Mouse (Mus musculus): ENCODE data around the gene Got1. TPM values are rescaled to one million over a fixed set of nuclear protein-coding genes. Genes with fewer than 3 reads are reported as not detected.

Got1 gene
- polyA plus RNA-seq, 1 experiment from 2014 or later, result 60.2 TPM

DNA sequence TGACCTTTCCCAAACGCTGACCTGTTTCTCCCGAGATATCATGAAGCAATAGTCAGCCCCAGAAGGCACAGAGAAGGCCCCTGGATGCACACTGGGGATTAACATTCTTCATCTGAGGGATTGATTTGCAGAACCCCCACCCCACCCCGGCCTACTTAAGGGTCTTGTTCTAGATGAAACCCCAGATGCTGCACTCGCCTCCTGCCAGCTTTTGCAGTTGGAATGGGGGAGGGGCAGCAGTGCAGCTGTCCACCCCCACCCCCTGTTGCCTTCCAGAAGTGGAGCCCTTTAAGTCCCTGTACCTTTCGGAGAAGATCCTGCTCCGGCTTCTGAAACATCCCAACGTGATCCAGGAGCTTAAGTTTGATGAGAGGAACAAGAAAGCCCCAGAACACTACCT lies 55.1 kb downstream of the Got1 start:
- 52% methylated on average over 7 of the region's 7 CpGs for WGBS
- Histone ChIP-seq H3K27me3 (ENCODE audit: low read depth, poor library complexity, severe bottlenecking) (no peaks in the 10 kb centered on the region), H3K4me3 (no peak overlapping the region), H3K9me3 (replicated peaks) (no peaks in the 10 kb centered on the region), H3K36me3 (no peaks in the 10 kb centered on the region), H3K27ac (replicated peaks) (no peak overlapping the region), H3K4me1 (peaks cover 7% of the 10 kb centered on the region)
- no peak for DNase-seq (ENCODE audit: low spot score)

DNA sequence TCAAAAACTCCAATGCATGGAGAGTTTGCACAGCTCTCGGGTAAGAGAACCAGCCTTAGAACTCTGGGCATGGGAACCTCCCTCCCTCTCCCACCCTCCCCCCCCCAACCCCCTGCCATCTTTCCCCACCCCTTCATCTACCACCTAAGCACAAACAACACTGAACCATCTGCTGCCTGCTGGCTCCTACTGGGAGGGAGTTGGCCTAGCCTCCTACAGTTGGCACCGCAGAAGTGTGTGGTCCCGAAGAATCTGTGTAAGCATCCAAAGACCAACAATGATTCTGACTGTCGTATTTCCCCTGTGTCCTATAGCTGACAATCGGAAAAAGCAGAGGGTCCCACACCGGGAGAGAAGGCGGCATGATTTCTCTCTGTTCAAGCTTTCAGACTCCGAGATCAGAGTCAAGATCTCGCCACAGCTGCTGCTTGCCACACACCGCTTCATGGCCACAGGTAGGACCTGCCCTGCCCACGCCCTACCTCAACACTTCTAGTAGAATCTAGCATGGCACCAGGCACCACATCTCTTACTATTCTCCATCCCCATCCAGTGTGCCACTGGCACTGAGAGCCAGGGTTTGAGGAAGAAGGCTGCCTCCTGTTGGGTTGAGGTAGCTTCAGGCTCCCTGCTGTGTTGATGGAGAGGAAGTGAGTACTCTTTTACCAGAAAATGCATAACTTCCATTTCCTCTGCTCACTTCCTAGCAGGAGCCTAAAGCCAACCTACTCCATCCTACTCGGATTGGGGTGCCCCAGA lies 56.3 kb downstream of the Got1 start:
- 83% methylated on average over 12 of the region's 12 CpGs for WGBS
- no peaks in the 10 kb centered on the region for H3K36me3 ChIP-seq
- DNase-seq (ENCODE audit: low spot score), result no peak
- H3K4me3 ChIP-seq, result no peak overlapping the region
- no peaks in the 10 kb centered on the region for H3K27me3 ChIP-seq (ENCODE audit: low read depth, poor library complexity, severe bottlenecking)
- H3K4me1 ChIP-seq, result peaks cover 7% of the 10 kb centered on the region
- H3K9me3 ChIP-seq (replicated peaks), result no peaks in the 10 kb centered on the region
- no peak overlapping the region for H3K27ac ChIP-seq (replicated peaks)

DNA sequence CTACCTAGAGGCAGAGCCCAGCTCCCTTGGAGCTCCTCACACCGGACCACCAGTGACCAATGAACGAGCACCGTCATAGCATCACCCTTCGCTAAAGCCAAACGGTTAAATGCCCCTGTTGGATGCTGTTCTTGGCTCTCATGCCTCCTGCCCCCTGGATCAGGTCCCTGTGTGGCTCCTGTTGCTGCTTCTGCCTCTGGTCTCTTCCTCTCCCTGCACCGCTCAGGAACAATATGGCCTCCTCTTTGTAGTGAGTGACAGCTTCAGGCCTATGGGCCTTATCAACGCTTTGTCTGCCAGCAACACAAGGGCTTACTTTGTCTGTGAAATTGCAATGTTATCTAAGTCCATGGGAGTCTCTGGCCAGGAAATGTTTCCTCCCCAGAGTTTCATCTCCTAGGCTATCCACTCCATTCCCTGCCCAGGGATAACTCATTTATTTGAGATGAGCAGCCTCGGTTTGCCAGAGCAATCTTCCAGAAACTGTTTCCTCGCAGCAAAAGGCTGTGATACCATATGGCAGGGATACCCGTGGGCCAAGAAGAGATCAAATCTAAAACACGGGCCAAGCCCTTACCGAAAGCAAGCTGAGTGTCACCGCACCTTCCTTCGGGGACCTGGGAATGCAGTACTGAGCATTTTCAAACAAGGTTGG lies 58.7 kb downstream of the Got1 start:
- no peak for DNase-seq (ENCODE audit: low spot score)
- Histone ChIP-seq H3K36me3 (no peaks in the 10 kb centered on the region), H3K4me3 (no peak overlapping the region), H3K4me1 (peaks cover 7% of the 10 kb centered on the region), H3K27ac (replicated peaks) (no peak overlapping the region), H3K27me3 (ENCODE audit: low read depth, poor library complexity, severe bottlenecking) (no peaks in the 10 kb centered on the region), H3K9me3 (replicated peaks) (no peaks in the 10 kb centered on the region)
- WGBS, result 90% methylated on average over 14 of the region's 14 CpGs

DNA sequence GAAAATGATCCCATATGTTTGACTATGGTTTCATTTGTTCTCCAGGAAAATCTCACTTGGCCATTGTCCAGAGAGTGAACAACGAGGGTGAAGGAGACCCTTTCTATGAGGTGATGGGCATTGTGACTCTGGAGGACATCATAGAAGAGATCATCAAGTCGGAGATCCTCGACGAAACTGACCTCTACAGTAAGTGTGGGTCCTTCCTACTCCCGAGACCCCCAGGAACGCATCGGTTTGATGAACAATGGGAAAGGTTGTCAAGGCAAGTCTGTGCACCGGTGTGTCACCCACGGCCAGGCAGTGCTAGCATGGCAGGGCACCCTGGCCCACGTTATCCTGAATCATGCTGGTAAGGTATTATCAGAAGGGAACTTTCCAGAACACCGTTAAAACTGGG lies 59.3 kb downstream of the Got1 start:
- H3K4me3 ChIP-seq, result no peak overlapping the region
- H3K27me3 ChIP-seq (ENCODE audit: low read depth, poor library complexity, severe bottlenecking), result no peaks in the 10 kb centered on the region
- peaks cover 7% of the 10 kb centered on the region for H3K4me1 ChIP-seq
- H3K27ac ChIP-seq (replicated peaks), result no peak overlapping the region
- 92% methylated on average over 11 of the region's 11 CpGs for WGBS
- H3K36me3 ChIP-seq, result no peaks in the 10 kb centered on the region
- no peaks in the 10 kb centered on the region for H3K9me3 ChIP-seq (replicated peaks)
- no peak for DNase-seq (ENCODE audit: low spot score)

DNA sequence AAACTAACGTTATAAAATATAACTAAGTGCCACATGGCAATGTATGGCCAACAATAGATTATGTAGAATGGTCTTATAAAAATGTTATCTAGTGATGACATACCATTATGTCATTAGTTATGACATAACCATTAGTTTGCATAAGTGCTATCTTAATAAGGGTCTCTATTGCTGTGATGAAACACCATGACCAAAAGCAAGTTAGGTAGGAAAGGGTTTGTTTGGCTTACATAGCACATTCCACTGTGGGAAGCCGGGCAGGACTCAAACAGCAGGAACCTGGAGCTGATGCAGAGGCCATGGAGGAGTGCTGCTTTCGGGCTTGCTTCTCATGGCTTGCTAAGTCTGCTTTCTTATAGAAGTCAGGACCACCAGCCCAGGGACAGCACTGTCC lies 60.1 kb downstream of the Got1 start:
- DNase-seq (ENCODE audit: low spot score), result no peak
- H3K4me1 ChIP-seq, result peaks cover 2% of the 10 kb centered on the region
- H3K4me3 ChIP-seq, result no peak overlapping the region
- no peaks in the 10 kb centered on the region for H3K27me3 ChIP-seq (ENCODE audit: low read depth, poor library complexity, severe bottlenecking)
- no peaks in the 10 kb centered on the region for H3K9me3 ChIP-seq (replicated peaks)
- H3K27ac ChIP-seq (replicated peaks), result no peak overlapping the region
- whole genome bisulfite sequencing, result 86% methylated on average over 3 of the region's 3 CpGs
- no peaks in the 10 kb centered on the region for H3K36me3 ChIP-seq

DNA sequence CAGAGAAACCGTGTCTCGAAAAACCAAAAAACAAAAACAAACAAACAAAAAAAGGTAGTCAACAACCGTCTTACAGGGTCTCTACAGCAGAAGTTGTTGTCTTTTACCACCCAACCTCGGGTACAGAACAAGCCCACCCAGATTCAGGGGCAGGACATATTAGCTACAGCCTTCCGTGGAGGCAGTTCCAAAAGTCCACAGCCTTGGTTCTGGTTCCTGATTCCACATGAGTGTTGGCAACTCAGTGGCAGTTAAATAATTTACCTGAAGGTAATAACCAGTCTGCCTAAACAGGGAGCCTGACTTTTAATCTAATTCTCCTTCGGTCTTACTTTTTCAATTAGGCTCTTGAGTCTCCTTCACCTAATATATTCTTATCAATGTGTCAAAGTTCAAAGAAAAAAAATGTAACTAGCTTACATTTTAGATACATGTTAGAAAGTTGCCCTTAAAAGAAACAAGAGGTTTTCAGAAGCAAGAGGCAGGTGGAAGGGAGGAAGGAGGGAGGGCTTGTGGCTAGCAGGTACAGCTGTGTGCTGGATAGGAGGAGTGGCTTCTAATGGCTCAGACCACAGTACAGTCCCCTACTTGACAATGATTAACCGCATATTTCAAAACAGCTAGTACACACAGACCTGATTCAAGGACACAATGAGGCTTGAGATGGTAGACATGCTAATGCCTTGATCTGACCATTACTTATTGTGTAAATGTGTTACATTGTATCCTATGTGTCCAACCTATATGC lies 60.7 kb downstream of the Got1 start:
- Histone ChIP-seq H3K9me3 (replicated peaks) (no peaks in the 10 kb centered on the region), H3K27me3 (ENCODE audit: low read depth, poor library complexity, severe bottlenecking) (no peaks in the 10 kb centered on the region), H3K27ac (replicated peaks) (no peak overlapping the region), H3K36me3 (no peaks in the 10 kb centered on the region), H3K4me1 (no peaks in the 10 kb centered on the region), H3K4me3 (no peak overlapping the region)
- no peak for DNase-seq (ENCODE audit: low spot score)
- WGBS, result 94% methylated on average over 7 of the region's 7 CpGs

DNA sequence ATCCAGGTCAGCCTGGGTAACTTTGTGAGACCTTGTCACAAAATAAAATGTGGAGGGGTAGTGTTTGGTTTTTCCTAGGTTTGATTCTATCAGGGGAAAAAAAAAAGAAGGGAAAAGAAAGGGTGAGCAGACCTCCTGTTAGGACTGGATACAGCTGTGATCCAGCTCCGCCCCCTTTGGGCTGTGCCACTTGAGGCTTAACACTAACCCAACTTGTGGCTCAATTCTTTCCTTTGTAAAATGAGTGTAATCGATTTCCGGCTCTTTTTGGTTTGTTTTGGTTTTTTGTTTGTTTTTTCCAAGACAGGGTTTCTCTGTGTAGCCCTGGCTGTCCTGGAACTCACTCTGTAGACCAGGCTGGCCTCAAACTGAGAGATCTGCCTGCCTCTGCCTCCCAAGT lies 62.3 kb downstream of the Got1 start:
- WGBS, result 89% methylated on average over 3 of the region's 3 CpGs

DNA sequence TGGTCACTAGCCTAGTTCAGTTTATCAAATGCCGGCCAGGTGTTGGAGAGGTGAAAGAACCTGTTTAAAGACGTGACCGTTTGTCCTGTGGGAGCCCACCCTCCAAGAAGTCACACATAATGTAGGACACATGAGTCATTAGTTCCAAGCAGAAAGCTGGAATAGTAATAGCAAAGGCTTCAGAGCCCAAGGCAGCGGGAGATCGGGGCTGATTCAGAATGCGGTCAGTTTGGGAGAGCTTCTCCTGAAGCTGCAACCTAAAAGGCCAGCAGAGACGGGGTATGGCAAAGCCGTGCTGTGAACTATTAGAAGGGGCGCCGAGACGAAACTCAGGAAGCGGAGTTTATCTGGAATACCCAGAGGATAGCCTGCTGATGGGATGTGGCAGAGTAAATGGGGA lies 63.9 kb downstream of the Got1 start:
- no peaks in the 10 kb centered on the region for H3K9me3 ChIP-seq (replicated peaks)
- H3K36me3 ChIP-seq, result no peaks in the 10 kb centered on the region
- no peak for DNase-seq (ENCODE audit: low spot score)
- no peaks in the 10 kb centered on the region for H3K27me3 ChIP-seq (ENCODE audit: low read depth, poor library complexity, severe bottlenecking)
- H3K27ac ChIP-seq (replicated peaks), result no peak overlapping the region
- H3K4me3 ChIP-seq, result no peak overlapping the region
- 92% methylated on average over 12 of the region's 12 CpGs for WGBS
- H3K4me1 ChIP-seq, result no peaks in the 10 kb centered on the region

More for the DNA sequence above, 62.3 kb downstream of the Got1 start:
- H3K4me1 ChIP-seq, result no peaks in the 10 kb centered on the region
- DNase-seq (ENCODE audit: low spot score), result no peak
- H3K27ac ChIP-seq (replicated peaks), result no peak overlapping the region
- no peak overlapping the region for H3K4me3 ChIP-seq
- H3K36me3 ChIP-seq, result no peaks in the 10 kb centered on the region
- no peaks in the 10 kb centered on the region for H3K27me3 ChIP-seq (ENCODE audit: low read depth, poor library complexity, severe bottlenecking)
- H3K9me3 ChIP-seq (replicated peaks), result no peaks in the 10 kb centered on the region

DNA sequence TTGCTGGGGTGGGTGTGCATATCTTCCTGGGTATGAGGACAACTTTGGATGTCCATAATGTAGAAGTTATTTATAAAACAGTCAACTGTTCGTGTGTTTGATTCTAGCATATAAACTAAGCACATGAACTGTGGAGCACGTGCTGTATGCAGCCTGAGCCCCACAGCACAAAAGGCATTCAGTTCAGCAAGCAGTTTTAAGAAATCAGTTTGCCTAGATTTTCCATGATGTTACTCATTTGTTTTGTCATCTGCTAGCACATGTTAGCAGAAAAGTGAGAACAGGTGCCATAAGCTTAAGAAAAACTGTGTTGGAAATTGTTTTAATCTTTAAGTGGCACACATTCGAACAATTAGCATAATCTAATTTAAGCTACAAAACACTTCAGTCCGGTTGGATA lies 64.5 kb downstream of the Got1 start:
- WGBS, result 83% methylated on average over 4 of the region's 4 CpGs
- no peak overlapping the region for H3K27ac ChIP-seq (replicated peaks)

DNA sequence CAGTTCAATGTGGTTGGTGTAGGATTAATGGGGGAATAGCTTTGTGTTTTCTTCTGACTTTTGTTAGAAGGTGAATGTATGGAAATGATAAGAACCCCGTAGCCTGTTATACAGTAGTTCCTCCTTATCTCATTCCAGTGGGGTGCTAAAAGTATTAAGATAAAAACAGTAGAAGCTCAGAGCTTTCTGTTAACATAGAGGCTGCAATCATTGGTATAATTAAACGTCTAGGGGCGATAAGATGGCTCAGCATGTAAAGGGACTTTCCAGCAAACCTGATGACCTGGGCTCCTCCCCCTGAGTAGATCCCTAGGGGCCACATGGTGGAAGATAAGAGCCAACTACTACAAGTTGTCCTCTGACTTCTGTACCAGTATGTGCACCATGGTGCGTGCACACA lies 71.4 kb downstream of the Got1 start:
- Histone ChIP-seq H3K9me3 (replicated peaks) (no peaks in the 10 kb centered on the region), H3K4me1 (no peaks in the 10 kb centered on the region), H3K27me3 (ENCODE audit: low read depth, poor library complexity, severe bottlenecking) (no peaks in the 10 kb centered on the region), H3K36me3 (no peaks in the 10 kb centered on the region), H3K27ac (replicated peaks) (no peak overlapping the region), H3K4me3 (no peak overlapping the region)
- no peak for DNase-seq (ENCODE audit: low spot score)
- 82% methylated on average over 4 of the region's 4 CpGs for whole genome bisulfite sequencing

More for the DNA sequence above, 64.5 kb downstream of the Got1 start:
- Histone ChIP-seq H3K9me3 (replicated peaks) (no peaks in the 10 kb centered on the region), H3K4me3 (no peak overlapping the region), H3K4me1 (no peaks in the 10 kb centered on the region), H3K27me3 (ENCODE audit: low read depth, poor library complexity, severe bottlenecking) (no peaks in the 10 kb centered on the region), H3K36me3 (no peaks in the 10 kb centered on the region)
- DNase-seq (ENCODE audit: low spot score), result no peak

DNA sequence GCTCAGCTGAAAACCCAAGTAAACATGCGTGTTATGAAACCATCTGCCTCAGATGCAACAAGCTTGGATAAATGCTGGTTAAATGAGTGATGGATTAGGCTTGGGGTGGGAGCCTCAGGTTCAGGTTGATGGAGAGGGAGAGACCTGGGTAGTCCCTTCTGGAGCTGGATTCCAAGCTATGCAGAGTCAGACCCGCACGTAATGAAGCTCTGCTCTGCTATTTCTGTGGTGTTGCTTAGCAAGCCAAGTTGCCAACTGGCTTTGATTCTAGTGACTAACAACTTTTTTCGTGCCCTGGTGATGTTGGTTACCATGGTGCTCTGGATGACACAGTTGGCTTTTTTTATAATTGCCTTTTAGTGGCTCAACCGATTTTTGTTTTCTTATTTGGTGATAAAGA lies 72.2 kb downstream of the Got1 start:
- Histone ChIP-seq H3K36me3 (no peaks in the 10 kb centered on the region), H3K27me3 (ENCODE audit: low read depth, poor library complexity, severe bottlenecking) (no peaks in the 10 kb centered on the region), H3K4me1 (no peaks in the 10 kb centered on the region), H3K27ac (replicated peaks) (no peak overlapping the region), H3K4me3 (no peak overlapping the region), H3K9me3 (replicated peaks) (no peaks in the 10 kb centered on the region)
- no peak for DNase-seq (ENCODE audit: low spot score)
- 85% methylated on average over 5 of the region's 5 CpGs for WGBS

DNA sequence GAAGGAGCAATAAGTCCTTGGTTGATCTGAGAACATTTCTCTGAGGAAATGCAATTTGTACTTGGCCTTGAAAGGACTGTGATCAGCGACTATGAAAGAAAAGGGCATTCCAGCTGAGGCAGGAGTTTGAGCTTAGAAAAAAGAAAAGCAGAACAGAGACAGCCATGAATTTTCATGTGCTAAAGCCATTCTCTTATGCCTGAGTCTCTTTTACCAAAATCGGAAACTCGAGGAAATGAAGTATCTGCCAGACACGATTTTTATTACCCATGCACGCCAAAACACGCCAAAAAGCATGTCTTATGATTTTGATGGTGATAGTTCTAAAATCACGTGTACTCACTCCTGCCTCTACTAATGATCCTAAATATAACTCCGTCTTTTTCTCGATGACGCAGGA lies 72.8 kb downstream of the Got1 start:
- DNase-seq (ENCODE audit: low spot score), result no peak
- Histone ChIP-seq H3K27me3 (ENCODE audit: low read depth, poor library complexity, severe bottlenecking) (no peaks in the 10 kb centered on the region), H3K4me3 (no peak overlapping the region), H3K27ac (replicated peaks) (no peak overlapping the region), H3K36me3 (no peaks in the 10 kb centered on the region), H3K9me3 (replicated peaks) (no peaks in the 10 kb centered on the region), H3K4me1 (no peaks in the 10 kb centered on the region)
- WGBS, result 88% methylated on average over 10 of the region's 10 CpGs
